Mouse (Mus musculus) embryo, embryonic 10.5 days (tissue): Measurements from ENCODE around the gene BC004004.
"Not testable (repeated sequence)": the region's sequence is repeated elsewhere in the genome, so short reads cannot be mapped to it uniquely, and the experiment has no call there.

ENCODE experiments used
- DNase-seq: peaks from one replicate; pipeline ENCODE4 v3.0.0-alpha.2; 2015; ENCODE audit warnings: low spot score

The BC004004 gene

DNA sequence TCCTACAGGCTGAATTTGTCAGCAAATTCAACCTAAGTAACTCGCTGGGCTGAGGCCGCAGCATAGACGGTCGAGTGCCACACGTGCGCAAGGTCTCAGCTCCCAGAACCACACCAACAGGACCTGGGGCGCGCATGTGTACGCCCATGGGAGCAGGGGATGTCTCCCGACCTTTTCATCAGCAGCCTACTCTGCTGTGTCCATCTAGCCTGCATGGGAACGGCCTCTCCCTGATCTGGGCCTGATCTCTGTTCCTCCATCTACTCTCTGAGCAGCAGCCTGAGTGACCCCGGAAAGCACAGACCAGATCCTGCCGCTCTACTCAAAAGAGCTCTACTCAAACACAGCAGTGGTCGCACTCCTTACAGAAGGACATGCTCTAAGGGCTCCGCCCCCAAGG is 8.1 kb upstream of the BC004004 start:
- DNase-seq, result no peak

DNA sequence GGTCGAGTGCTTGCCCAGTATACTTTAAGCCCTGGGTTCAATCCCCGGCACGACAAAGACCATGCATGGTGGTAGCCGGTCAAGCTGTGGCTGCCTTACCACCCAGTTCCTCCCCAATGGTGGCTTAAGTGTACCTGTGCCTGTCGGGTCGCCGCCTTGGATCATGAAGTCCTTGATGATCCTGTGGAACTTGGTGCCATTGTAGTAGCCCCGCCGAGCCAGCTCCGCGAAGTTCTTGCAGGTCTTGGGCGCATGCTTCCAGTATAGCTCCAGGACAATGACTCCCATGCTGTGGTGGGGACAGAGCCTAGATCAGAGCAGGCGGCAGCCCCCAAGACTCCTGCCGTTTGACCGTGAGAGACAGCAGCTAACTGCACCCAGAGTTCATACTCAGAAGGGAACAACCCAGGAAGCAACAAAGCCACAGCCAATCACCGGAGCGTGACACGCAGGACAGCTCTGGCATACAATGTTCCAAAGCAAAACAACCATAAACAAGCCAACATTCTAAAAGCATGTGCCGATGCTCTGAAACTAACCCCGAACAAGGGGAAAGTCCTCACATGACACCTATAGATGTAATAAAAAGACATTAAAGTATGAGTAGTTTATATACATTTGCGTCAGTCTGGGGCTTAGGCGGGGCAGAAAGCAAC is 6.9 kb upstream of the BC004004 start:
- no peak for DNase-seq

DNA sequence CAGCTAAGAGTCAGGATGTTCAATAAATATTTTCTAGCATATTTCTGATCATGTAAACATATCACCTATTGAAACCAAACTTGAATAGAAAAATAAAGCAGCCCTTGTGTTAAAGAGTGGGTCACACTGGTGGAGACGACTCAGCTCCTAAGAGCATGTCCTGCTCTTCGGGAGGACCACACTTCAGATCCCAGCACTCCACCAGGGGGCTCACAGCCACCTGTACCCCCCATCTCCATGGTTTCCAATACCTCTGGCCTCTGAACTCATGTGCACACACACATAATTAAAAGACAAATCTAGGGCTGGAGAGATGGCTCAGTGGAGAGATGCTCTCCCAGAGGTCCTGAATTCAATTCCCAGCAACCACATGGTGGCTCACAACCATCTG is 6.3 kb upstream of the BC004004 start:
- no peak for DNase-seq

DNA sequence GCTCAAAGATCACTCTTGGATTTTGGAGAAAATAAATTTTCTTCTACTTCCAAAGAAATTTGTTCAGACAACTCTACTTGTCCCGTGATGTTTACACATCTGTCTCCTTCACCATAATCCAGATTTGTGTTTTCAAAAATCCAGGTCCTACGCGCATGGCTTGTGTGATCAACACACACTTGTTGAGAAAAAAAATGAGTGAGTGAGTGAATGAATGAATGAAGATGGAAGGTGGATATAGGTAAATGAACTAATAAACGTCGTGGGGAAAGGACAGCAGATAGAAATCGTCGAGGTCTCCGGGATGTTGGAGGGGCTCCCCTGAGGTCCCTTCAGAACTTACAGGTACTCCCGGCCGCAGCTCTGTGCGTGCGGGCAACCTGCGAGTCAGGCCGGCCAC is 5.2 kb upstream of the BC004004 start:
- DNase-seq, result no peak

DNA sequence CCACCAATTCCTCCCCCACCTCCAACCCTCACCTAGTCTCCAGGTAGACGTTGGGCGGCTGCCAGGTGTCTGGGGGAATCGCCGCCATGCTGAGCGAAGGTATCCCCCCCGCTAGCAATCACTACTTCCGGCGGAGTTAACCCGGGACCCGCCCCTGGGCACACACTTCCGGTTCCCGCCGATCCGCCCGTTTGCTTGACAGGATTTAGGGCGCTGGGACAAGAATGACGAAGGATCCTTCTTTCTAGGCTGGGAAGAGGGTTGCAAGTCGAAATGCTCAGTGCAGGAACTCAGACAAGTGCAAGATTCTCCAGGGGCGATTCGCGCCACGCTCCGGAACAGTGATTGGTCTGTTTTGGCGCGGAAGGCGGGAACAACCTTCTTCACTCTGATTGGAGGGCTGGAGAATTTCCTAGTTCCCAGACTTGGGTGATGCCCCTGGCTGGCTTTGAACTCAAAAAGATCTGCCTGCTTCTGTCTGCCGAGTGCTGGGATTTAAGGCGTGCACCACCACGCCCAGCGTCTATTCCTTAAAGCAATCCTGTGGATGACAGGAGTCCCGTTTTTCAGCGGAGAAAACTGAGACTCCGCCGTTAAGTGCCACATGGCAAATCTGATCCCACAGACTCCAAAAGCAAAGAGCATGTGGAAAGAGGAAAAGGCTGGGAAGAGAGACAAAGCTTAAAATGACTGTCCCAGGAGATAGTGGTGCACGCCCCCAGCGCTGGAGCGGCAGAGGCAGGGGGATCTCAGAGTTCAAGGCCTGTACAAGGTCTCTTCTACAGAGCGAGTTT is 4.6 kb upstream of the BC004004 start, which contains the start of gene Ppil1:
Gene Ppil1, minus strand, starts transcription at position 347 of the 794 bp plus-strand sequence.
- DNase-seq, result peak; percentile 92

DNA sequence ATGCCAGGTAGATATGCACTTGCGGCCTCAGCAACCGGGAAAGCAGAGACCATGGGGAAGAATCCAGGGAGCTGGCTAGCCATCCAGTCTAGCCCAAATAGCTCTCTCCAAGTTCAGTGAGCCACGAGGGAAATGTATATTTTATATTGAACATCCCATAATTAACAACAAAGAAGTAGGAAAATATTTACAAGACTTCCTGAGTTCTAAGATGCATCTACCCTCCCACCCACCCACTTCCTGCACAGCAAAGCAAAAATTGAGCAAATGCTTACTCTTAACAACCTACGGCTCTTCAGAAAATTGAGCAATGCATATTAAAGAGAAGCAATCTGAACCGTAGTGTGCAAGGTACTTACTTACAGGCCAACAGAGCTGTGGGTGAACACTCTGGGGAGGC is 3.8 kb upstream of the BC004004 start:
- DNase-seq, result no peak

DNA sequence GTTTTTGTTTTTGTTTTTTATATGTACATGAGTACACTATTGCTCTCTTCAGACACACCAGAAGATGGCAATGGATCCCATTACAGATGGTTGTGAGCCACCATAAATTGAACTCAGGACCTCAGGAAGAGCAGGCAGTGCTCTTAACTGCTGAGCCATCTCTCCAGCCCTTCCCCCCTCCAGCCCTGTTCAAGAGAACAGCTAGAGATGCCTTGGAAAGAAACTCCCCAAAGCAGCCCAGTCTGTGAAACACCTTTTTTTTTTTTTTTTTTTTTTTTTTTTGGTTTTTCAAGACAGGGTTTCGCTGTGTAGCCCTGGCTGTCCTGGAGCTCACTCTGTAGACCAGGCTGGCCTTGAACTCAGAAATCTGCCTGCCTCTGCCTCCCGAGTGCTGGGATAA is 1.5 kb upstream of the BC004004 start:
- DNase-seq, result not testable (repeated sequence)

DNA sequence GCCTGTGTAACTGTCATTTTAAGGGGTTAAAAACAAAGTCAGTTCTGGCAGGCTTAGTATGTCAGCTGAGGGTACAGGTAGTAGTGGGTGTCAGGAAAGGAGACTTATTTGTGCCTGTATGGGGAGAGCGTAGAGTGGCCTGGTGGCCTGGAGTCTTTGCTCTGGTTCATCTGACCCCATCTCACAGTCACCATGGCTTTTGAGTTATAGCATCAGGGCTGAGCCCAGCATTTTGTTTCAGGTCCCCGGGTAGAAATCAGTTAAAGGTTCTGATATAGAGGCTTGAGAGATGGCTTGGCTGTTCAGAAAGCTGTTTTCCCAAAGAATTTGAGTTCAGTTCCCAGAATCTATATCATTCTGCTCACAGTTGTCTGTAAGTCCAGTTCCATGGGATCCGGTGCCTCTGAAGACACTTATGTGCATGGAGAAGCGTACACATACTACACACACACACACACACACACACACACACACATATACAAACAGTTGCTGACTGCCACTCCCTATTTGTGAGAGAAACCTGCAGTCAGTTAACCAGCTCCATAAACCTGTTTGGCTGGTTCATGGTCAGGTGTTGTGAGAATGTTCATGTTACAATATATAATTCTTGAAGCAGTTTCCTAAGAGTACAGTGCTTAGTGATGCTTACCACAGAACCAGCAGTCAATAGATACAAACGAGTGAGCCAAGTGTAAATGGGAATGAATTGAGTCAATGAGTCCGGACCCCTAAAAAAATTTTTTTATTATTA is 482 bp upstream of the BC004004 start:
- DNase-seq, result no peak

DNA sequence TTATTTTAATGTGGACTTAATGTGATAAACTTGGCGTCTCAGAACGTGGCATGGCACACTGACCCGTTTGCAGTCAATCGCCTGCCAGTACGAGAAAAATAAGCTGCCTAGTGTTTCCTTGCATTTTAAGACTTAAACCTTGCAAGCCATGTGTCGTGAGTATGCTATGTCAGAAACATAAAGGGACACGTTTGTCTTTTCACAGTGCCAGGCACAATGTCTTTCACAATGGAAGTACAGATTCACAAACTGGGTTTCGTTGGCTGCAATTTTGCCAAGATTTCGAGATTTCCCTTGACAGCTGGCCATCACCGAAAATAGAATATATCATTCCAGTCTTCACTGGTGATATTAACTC is 740 bp downstream of the BC004004 start:
- peak; percentile 10 for DNase-seq

DNA sequence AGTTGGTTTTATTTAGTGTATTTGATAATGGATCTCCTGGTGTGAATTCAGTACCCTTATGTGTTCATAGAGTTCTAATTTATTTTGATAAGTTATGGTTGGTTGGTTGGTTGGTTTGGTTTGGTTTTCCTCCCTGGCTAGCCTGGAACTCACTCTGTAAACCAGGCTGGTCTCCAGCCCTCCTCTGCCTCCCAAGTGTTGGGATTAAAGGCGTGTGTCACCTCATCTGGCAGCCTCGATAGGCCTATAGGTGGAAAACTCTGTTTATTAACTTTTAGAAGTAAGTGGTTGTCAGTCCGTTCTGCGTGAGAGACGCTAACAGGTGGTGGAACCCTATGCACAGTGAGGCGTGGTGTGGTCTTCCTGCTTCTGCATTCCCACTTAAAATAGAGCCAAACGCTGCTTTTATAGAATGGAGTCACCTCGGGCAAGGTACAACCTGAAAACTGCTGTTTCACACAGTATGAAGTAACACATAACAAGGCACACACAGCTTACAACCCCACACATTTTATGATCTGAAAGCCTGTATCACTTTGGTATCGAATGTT is 1.6 kb downstream of the BC004004 start:
- DNase-seq, result no peak

DNA sequence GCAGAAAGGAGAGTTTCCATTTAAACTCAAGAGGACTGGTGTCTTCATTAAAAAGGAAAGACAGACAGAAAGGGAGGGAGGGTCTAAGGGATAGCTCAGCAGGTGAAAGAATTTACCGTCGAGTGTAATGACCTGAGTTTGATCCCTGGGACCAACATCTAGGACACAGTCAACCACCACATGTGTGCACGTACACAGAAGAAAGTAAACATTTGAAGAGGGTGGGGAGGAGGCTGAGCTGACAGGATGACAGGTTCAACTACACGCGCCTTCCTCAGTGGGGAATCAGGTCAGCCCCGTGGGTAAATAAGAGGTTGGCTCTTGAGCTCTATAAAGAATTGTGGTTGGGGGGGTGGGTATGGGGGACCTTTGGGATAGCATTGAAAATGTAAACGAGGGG is 4.6 kb downstream of the BC004004 start:
- DNase-seq, result no peak

DNA sequence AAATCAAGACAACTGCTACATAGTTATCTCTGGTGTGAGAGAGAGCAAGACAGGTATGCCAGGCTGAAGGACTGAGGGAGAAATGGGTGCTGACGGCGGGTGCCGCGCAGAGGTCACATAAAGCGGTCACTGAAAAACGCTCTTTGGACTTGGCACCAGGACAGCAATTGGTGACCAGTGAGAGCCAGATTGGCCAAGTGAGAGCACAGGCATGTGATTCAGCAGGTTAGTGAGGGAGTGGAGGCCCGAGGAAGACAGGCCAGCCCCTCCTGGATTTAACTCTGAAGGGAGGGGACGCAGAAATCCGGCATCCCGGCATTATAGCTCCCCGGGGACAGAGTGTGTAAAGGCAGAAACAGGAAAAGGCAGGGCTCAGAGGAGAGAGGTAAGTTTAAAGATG is 5.3 kb downstream of the BC004004 start:
- no peak for DNase-seq

DNA sequence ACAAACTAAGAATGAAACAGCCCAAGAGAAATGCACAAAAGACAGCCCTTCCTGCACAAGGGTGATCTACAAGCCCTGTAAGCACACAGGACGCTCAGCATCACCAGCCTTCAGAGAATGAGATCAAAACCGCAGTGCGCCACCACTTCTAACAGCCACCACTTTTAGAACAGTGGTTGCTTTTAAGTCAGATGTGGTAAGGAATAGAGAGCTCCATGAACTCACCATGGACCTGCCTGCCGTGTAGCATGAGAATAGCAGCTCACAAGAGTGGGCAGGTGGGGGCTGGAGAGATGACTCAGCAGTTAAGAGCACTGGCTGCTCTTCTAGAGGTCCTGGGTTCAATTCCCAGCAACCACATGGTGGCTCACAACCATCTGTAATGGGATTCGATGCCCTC is 11.8 kb downstream of the BC004004 start:
- DNase-seq, result no peak

DNA sequence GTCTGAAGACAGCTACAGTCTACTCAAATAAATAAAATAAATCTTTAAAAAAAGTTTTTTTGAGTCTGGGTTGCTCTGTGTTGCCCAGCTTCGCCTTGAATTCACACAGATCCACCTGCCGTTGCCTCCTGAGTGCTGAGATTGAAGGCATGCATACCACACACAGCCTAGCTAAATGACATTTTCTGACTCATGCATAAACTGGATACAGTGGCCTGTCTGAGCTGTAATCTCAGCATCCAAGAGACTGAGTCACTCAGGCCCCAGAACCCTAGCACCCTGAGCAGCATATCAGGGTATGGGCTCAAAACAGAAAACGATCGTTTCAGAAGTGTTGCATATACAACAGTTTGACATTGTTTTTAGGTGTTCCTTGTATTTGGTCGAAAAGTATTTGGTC is 13.0 kb downstream of the BC004004 start:
- DNase-seq, result no peak

DNA sequence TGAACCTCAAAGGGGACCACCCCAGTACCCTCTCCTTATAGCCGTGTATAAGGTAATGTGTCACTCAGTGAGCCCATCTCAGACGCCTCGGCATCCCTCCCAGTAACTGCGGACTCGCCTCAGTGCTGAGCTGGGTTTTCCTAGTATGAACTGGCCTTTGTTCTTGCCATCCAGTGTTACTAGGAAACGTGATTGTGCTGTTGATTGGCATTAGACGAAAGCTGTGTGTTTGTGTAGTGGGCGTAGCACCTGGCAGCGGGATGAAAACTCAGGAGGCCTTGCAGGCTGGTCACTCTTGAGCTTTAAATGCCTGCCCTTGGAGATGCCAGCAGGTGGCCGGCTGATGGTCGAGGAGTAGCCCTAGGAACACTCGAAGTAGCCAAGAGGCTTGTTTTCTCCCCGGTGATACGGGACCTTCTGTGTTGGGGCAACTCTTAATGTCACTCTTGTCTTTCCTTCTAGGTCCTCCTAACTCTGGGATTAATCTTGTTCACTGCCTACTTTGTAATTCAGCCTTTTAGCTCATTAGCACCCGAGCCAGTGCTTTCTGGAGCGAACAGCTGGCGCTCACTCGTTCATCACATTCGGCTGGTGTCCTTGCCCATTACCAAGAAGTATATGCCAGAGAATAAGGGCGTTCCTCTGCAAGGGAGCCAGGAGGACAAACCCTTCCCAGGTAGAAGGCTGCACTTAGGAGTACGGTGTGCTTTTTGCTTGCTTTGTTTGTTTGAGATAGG is 13.8 kb downstream of the BC004004 start:
- no peak for DNase-seq

DNA sequence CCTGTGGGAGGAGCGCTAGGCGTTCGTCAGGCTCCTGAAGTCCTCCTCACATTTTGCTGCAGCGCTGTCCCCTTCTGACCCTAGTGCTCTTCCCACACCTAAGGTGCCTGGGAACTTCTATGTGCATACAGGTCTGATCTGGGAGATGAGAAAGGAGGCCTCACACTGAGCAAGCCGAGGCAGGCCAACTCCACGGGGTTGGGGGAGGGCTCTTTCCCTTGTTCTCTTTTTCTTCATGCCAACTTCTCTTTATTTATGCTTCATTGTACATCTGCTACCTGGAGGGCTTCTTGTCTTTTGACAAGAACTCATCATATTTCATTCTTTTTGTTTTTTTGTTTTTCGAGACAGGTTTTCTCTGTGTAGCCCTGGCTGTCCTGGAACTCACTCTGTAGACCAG is 23.2 kb downstream of the BC004004 start:
- DNase-seq, result no peak

DNA sequence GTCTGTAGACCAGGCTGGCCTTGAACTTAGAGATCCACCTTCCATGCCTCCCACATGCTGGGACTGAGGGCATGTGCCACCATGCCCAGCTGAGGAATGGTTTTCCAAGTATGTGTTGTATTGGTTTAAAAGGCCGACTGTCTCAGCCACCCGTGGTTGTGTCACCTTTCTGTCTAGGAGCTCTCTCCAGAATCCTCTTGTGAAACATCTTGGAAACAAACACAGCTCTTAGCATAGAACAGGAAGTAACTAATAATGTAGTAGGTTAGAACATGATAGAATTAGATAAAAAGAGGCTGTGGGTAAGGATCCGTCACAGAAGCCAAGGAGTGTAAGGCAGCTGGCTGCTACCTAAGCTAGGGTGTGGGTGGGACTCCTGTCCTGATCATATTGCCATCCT is 24.4 kb downstream of the BC004004 start:
- no peak for DNase-seq

DNA sequence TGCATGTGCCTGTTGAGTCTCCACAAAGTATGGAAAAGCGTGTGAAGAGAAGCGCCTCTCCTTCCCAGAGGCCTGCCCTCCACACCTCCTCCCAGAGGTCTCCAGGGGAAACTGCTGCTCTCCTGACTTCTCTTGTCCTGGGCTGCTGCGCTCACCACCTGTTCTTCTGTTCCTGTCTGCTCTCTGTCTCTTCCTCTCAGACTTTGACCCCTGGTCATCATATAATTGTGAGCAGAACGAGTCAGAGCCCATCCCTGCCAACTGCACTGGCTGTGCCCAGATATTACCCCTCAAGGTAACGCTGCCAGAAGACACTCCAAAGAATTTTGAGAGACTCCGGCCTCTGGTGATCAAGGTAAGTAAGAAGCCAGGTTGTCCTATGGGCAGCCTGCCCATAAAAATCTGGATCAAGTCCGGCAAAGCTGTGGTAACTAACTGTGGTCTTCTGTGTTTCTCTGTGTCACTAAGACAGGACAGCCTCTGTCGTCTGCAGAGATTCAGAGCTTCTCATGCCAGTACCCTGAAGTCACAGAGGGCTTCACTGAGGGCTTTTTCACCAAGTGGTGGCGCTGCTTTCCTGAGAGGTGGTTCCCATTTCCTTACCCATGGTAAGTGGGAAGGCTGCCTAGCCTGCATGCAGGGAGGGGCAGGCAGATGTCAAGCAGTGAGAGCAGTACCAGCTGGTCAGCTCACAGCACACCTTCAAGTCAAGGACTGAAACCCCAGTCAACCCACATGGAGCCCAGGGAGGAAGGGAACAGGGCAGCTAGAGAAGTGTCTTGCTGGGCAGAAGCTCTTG is 25.4 kb downstream of the BC004004 start:
- no peak for DNase-seq

DNA sequence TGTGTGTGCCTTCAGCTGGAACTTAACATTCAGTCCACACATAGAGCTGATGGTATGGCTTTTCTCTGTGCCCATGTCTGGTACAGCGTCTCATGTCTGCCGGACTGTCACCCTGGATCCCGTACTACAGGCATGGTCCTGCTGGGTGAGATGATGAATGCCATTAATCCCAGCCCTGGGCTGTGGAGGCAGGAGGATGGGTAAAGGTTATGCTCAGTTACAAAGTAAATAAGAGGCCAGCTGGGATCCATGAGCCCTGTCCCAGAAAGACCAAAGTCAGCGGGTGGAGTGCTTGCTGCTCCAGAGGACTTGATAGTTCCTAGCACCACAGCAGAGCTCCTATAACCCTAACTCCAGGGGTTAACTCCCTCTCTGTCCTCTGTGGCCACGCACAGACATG is 27.2 kb downstream of the BC004004 start:
- no peak for DNase-seq

DNA sequence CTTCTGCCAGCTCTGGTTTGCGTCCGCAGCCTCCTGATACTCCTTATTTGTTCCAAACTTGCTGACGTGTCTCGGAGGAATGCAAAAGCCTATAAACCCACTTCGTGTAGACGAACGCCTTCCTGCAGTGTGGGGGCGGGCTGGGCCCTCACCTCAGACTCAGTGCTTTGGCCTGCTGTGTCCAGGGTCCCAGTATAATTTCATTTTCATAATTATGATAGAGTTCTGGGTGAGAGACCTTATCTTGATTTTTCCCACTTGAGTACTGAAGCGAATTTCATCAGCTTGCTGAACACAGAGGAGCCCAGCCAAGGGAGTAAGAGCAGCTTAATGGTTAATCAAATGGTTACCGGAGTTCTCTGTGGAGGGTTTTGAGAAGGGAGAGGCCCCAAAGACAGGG is 28.7 kb downstream of the BC004004 start:
- no peak for DNase-seq

DNA sequence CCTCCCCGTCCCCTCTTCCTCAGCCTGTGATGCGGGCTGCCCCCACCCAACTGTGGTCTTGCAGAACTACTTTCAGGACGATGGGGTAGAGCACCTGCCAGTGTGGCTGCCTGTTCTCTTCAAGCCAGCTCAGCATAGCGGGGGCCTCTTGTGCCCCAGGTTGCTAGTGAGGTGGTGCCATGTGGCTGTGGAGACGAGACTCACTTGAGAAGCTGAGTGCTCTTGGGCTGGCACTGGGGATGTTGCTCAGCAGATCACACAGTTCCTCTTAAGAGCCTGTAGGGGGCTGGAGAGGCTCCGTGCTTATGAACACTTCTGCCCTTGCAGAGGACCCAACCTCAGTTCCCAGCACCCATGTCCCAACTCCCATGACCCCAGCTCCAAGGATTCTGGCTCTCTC is 29.2 kb downstream of the BC004004 start:
- DNase-seq, result no peak
